Mouse (Mus musculus): ENCODE data around the gene Rbms3. TPM values are rescaled to one million over a fixed set of nuclear protein-coding genes. Genes with fewer than 3 reads are reported as not detected.

Rbms3 gene
- polyA plus RNA-seq, 1 experiment from 2014 or later = 23.5 TPM

- 93% methylated on average over 1 of the region's 1 CpGs for WGBS
- no peaks in the 10 kb centered on the region for H3K9me3 ChIP-seq (ENCODE audit: control insufficient read depth, low read length)
- no peak for DNase-seq (ENCODE audit: low spot score)
- H3K4me2 ChIP-seq = no peak overlapping the region
- ATAC-seq (replicated peaks; ENCODE audit: low FRiP score) = no peak
- no peak overlapping the region for H3K9ac ChIP-seq (ENCODE audit: low read depth, low read length)
- no peak overlapping the region for H3K27ac ChIP-seq (ENCODE audit: low read depth, low read length)
- H3K4me3 ChIP-seq (ENCODE audit: low read depth, low read length) = no peak overlapping the region
- no peaks in the 10 kb centered on the region for H3K36me3 ChIP-seq (ENCODE audit: control insufficient read depth, insufficient read depth, low read length)
- H3K27me3 ChIP-seq (replicated peaks; ENCODE audit: control insufficient read depth, insufficient read depth, low read length) = no peaks in the 10 kb centered on the region
- H3K4me1 ChIP-seq (replicated peaks; ENCODE audit: control insufficient read depth, insufficient read depth, low read length) = no peaks in the 10 kb centered on the region
Measured at GRCm38 (mm10) chr9:117048641-117049040, 581.1 kb downstream of the Rbms3 start.

DNA sequence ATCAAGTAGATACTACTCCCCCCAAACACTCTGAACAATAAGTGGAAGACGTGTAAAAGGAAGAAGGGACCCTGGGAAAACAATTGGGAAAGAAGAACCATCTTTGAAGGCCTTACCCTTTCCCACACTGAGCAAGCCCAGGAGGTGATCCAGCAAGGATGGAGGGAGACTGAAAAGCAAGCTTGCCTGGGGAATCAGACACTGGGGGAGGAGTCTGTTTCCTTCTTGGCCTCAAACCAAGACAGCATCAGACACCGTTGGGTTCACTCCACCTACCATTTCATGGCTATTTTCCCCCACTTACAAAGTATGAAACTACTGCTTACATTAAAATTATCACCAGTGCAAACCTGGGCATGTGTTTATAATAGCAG lies 587.7 kb downstream of the Rbms3 start:
- no peak overlapping the region for H3K4me2 ChIP-seq
- H3K27ac ChIP-seq (ENCODE audit: low read depth, low read length) = no peak overlapping the region; the same call in 1 of the 2 replicates
- no peaks in the 10 kb centered on the region for H3K36me3 ChIP-seq (ENCODE audit: control insufficient read depth, insufficient read depth, low read length)
- DNase-seq (ENCODE audit: low spot score) (no peak), ATAC-seq (replicated peaks; ENCODE audit: low FRiP score) (no peak)
- H3K9ac ChIP-seq (ENCODE audit: low read depth, low read length) = no peak overlapping the region
- no peaks in the 10 kb centered on the region for H3K27me3 ChIP-seq (replicated peaks; ENCODE audit: control insufficient read depth, insufficient read depth, low read length)
- 52% methylated on average over 2 of the region's 2 CpGs for WGBS
- no peaks in the 10 kb centered on the region for H3K4me1 ChIP-seq (replicated peaks; ENCODE audit: control insufficient read depth, insufficient read depth, low read length)
- no peak overlapping the region for H3K4me3 ChIP-seq (ENCODE audit: low read depth, low read length)
- H3K9me3 ChIP-seq (ENCODE audit: control insufficient read depth, low read length) = no peaks in the 10 kb centered on the region

GRCm38 (mm10) chr9:117041291-117041992 lies 588.3 kb downstream of the Rbms3 start:
- Histone ChIP-seq H3K27ac (ENCODE audit: low read depth, low read length) (no peak overlapping the region; the same call in 1 of the 2 replicates), H3K36me3 (ENCODE audit: control insufficient read depth, insufficient read depth, low read length) (no peaks in the 10 kb centered on the region), H3K4me3 (ENCODE audit: low read depth, low read length) (no peak overlapping the region), H3K9ac (ENCODE audit: low read depth, low read length) (no peak overlapping the region), H3K4me1 (replicated peaks; ENCODE audit: control insufficient read depth, insufficient read depth, low read length) (no peaks in the 10 kb centered on the region), H3K9me3 (ENCODE audit: control insufficient read depth, low read length) (no peaks in the 10 kb centered on the region), H3K4me2 (no peak overlapping the region), H3K27me3 (replicated peaks; ENCODE audit: control insufficient read depth, insufficient read depth, low read length) (no peaks in the 10 kb centered on the region)
- ATAC-seq (replicated peaks; ENCODE audit: low FRiP score) (no peak), DNase-seq (ENCODE audit: low spot score) (no peak)

- H3K36me3 ChIP-seq (ENCODE audit: control insufficient read depth, insufficient read depth, low read length) = no peaks in the 10 kb centered on the region
- H3K4me1 ChIP-seq (replicated peaks; ENCODE audit: control insufficient read depth, insufficient read depth, low read length) = no peaks in the 10 kb centered on the region
- 62% methylated on average over 6 of the region's 6 CpGs for WGBS
- no peaks in the 10 kb centered on the region for H3K9me3 ChIP-seq (ENCODE audit: control insufficient read depth, low read length)
- no peak overlapping the region for H3K9ac ChIP-seq (ENCODE audit: low read depth, low read length)
- H3K27ac ChIP-seq (ENCODE audit: low read depth, low read length) = no peak overlapping the region
- H3K4me3 ChIP-seq (ENCODE audit: low read depth, low read length) = no peak overlapping the region
- H3K4me2 ChIP-seq = no peak overlapping the region
- ATAC-seq (replicated peaks; ENCODE audit: low FRiP score) (no peak), DNase-seq (ENCODE audit: low spot score) (no peak)
- H3K27me3 ChIP-seq (replicated peaks; ENCODE audit: control insufficient read depth, insufficient read depth, low read length) = no peaks in the 10 kb centered on the region
Measured at GRCm38 (mm10) chr9:117039941-117040453, 589.7 kb downstream of the Rbms3 start.

GRCm38 (mm10) chr9:117032690-117033089 lies 597.0 kb downstream of the Rbms3 start:
- Histone ChIP-seq H3K9ac (ENCODE audit: low read depth, low read length) (no peak overlapping the region), H3K4me1 (replicated peaks; ENCODE audit: control insufficient read depth, insufficient read depth, low read length) (peaks cover 3% of the 10 kb centered on the region; the same call in 1 of the 2 replicates), H3K4me3 (ENCODE audit: low read depth, low read length) (no peak overlapping the region), H3K4me2 (no peak overlapping the region), H3K27me3 (replicated peaks; ENCODE audit: control insufficient read depth, insufficient read depth, low read length) (no peaks in the 10 kb centered on the region), H3K27ac (ENCODE audit: low read depth, low read length) (no peak overlapping the region), H3K36me3 (ENCODE audit: control insufficient read depth, insufficient read depth, low read length) (no peaks in the 10 kb centered on the region), H3K9me3 (ENCODE audit: control insufficient read depth, low read length) (no peaks in the 10 kb centered on the region)
- 92% methylated on average over 1 of the region's 1 CpGs for WGBS
- no peak for ATAC-seq (replicated peaks; ENCODE audit: low FRiP score)
- no peak for DNase-seq (ENCODE audit: low spot score)

- H3K27ac ChIP-seq (ENCODE audit: low read depth, low read length) = no peak overlapping the region
- DNase-seq (ENCODE audit: low spot score) (no peak), ATAC-seq (replicated peaks; ENCODE audit: low FRiP score) (no peak)
- no peaks in the 10 kb centered on the region for H3K9me3 ChIP-seq (ENCODE audit: control insufficient read depth, low read length)
- no peak overlapping the region for H3K4me2 ChIP-seq
- no peak overlapping the region for H3K9ac ChIP-seq (ENCODE audit: low read depth, low read length)
- H3K27me3 ChIP-seq (replicated peaks; ENCODE audit: control insufficient read depth, insufficient read depth, low read length) = no peaks in the 10 kb centered on the region
- no peak overlapping the region for H3K4me3 ChIP-seq (ENCODE audit: low read depth, low read length)
- H3K4me1 ChIP-seq (replicated peaks; ENCODE audit: control insufficient read depth, insufficient read depth, low read length) = peaks cover 3% of the 10 kb centered on the region; the same call in 1 of the 2 replicates
- 55% methylated on average over 11 of the region's 11 CpGs for WGBS
- H3K36me3 ChIP-seq (ENCODE audit: control insufficient read depth, insufficient read depth, low read length) = no peaks in the 10 kb centered on the region
Measured at GRCm38 (mm10) chr9:117031237-117031636, 598.5 kb downstream of the Rbms3 start.

GRCm38 (mm10) chr9:117030837-117031236 lies 598.9 kb downstream of the Rbms3 start:
- ATAC-seq (replicated peaks; ENCODE audit: low FRiP score) (no peak), DNase-seq (ENCODE audit: low spot score) (no peak)
- Histone ChIP-seq H3K9me3 (ENCODE audit: control insufficient read depth, low read length) (no peaks in the 10 kb centered on the region), H3K4me2 (no peak overlapping the region), H3K27me3 (replicated peaks; ENCODE audit: control insufficient read depth, insufficient read depth, low read length) (no peaks in the 10 kb centered on the region), H3K27ac (ENCODE audit: low read depth, low read length) (no peak overlapping the region), H3K4me3 (ENCODE audit: low read depth, low read length) (no peak overlapping the region), H3K4me1 (replicated peaks; ENCODE audit: control insufficient read depth, insufficient read depth, low read length) (peaks cover 3% of the 10 kb centered on the region; the same call in 1 of the 2 replicates), H3K36me3 (ENCODE audit: control insufficient read depth, insufficient read depth, low read length) (no peaks in the 10 kb centered on the region), H3K9ac (ENCODE audit: low read depth, low read length) (no peak overlapping the region)
- 14% methylated on average over 6 of the region's 6 CpGs for WGBS

- H3K4me3 ChIP-seq (ENCODE audit: low read depth, low read length) = no peak overlapping the region
- no peaks in the 10 kb centered on the region for H3K9me3 ChIP-seq (ENCODE audit: control insufficient read depth, low read length)
- WGBS = 80% methylated on average over 1 of the region's 1 CpGs
- H3K27me3 ChIP-seq (replicated peaks; ENCODE audit: control insufficient read depth, insufficient read depth, low read length) = no peaks in the 10 kb centered on the region
- DNase-seq (ENCODE audit: low spot score) = no peak
- ATAC-seq (replicated peaks; ENCODE audit: low FRiP score) = no peak
- no peaks in the 10 kb centered on the region for H3K36me3 ChIP-seq (ENCODE audit: control insufficient read depth, insufficient read depth, low read length)
- H3K4me2 ChIP-seq = no peak overlapping the region
- peaks cover 3% of the 10 kb centered on the region; the same call in 1 of the 2 replicates for H3K4me1 ChIP-seq (replicated peaks; ENCODE audit: control insufficient read depth, insufficient read depth, low read length)
- H3K27ac ChIP-seq (ENCODE audit: low read depth, low read length) = no peak overlapping the region
- no peak overlapping the region for H3K9ac ChIP-seq (ENCODE audit: low read depth, low read length)
Measured at GRCm38 (mm10) chr9:117029953-117030352, 599.8 kb downstream of the Rbms3 start.

DNA sequence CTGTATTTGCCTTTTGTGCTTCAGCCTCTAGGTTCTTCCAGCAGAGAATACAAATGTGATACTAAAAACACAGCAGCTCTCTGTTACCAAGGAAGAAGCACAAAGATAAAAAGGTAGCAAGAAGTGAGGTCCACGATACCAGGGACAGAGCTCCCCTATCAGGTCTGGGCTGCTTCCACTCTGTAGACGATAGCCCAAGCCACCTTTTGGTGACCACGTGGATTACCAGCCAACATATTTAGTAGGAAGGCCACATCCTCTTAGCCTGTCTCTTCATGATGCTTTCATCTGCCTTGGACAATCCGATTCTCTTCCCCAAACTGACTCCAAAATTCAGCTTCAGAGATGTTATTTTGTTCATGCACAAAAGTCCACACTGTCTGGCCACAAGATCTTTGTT lies 601.1 kb downstream of the Rbms3 start:
- H3K27ac ChIP-seq (ENCODE audit: low read depth, low read length) = no peak overlapping the region
- no peak overlapping the region for H3K9ac ChIP-seq (ENCODE audit: low read depth, low read length)
- WGBS = 73% methylated on average over 4 of the region's 4 CpGs
- no peaks in the 10 kb centered on the region for H3K36me3 ChIP-seq (ENCODE audit: control insufficient read depth, insufficient read depth, low read length)
- DNase-seq (ENCODE audit: low spot score) (no peak), ATAC-seq (replicated peaks; ENCODE audit: low FRiP score) (no peak)
- H3K9me3 ChIP-seq (ENCODE audit: control insufficient read depth, low read length) = no peaks in the 10 kb centered on the region
- no peak overlapping the region for H3K4me3 ChIP-seq (ENCODE audit: low read depth, low read length)
- H3K4me1 ChIP-seq (replicated peaks; ENCODE audit: control insufficient read depth, insufficient read depth, low read length) = peaks cover 3% of the 10 kb centered on the region; the same call in 1 of the 2 replicates
- no peaks in the 10 kb centered on the region for H3K27me3 ChIP-seq (replicated peaks; ENCODE audit: control insufficient read depth, insufficient read depth, low read length)
- H3K4me2 ChIP-seq = no peak overlapping the region
